Mouse (Mus musculus): Measurements from ENCODE around the gene Junb. TPM values are rescaled to one million over a fixed set of nuclear protein-coding genes. Genes with fewer than 3 reads are reported as not detected.

Gene Junb
- polyA plus RNA-seq, 1 experiment from 2014 or later = 18.2 TPM

DNA sequence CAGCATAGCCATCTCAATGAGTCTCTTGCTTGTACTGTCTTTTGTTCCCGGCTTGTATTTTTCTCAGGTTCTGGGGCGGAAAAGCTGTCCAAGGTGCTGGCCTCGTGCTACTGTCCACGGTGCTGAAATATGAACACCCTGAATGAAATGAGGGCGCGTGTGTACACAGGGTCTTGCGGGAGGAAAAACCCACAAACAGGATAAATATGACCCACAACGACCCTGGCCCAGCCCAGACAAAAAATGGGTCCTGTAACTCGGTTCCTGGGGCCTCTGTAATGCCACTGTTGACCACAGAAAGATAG, 31.3 kb downstream of the Junb start:
- H3K27me3 ChIP-seq (replicated peaks; ENCODE audit: control insufficient read depth, insufficient read depth, low read length) = peaks cover 52% of the 10 kb centered on the region
- H3K4me3 ChIP-seq (ENCODE audit: low read length) = no peak overlapping the region
- H3K9me3 ChIP-seq (ENCODE audit: control insufficient read depth, low read length) = no peaks in the 10 kb centered on the region
- peak; percentile 38; the same call in 1 of the 2 replicates for ATAC-seq
- no peaks in the 10 kb centered on the region for H3K36me3 ChIP-seq (ENCODE audit: control insufficient read depth, insufficient read depth, low read length)
- H3K4me1 ChIP-seq (ENCODE audit: control insufficient read depth, insufficient read depth, low read length) = peaks cover 13% of the 10 kb centered on the region
- H3K4me2 ChIP-seq (ENCODE audit: low read depth, low read length) = no peak overlapping the region
- WGBS = 13% methylated on average over 9 of the region's 9 CpGs
- H3K9ac ChIP-seq (ENCODE audit: low read depth, low read length) = no peak overlapping the region
- no peak overlapping the region for H3K27ac ChIP-seq (ENCODE audit: low read length)

DNA sequence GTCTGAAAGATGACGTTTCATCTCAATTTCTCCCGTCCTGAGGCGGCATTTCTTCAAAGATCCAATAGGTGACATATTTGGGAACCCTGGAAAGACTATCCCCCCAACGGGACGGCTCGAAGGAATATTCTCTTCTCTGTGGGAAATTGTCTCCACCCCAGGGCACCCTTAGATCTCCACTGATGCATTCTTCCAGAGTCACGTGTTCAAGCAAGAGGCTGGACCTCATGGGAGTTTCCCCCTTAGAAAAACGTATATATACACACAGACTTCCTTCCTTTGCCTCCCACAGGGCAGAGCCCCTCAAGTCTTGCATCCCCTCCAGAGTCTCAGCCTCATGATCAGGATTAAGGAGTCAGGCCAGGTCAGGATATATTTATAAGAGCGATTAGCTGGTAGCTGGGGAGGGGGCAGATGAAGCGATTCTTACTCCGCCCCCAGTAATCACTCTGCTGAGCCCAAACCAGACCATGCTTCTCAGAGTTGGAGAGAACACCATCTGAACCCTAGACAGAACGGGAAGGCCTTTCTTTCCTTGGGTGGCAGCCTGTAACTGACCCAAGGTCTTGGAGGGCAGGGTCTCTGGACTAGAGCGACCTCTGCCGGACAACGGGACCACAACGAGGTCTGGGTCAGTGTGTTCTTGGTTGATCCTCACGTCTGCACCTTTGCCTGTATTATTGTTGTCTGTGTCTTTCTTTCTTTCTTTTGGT, 31.8 kb downstream of the Junb start, which contains the start of gene Rtbdn:
TSS of gene Rtbdn (plus strand) at position 464 of the 713 bp plus-strand sequence.
- peak within 1 kb of the TSS; percentile 73 for H3K4me2 ChIP-seq (ENCODE audit: low read depth, low read length)
- H3K9ac ChIP-seq (ENCODE audit: low read depth, low read length) = no peak within 1 kb of the TSS; the same call in 1 of the 2 replicates
- no peak within 1 kb of the TSS for H3K27ac ChIP-seq (ENCODE audit: low read length)
- ATAC-seq = 0 out of 2 replicates have a peak, but pooled peaks have one; percentile 13
- H3K4me3 ChIP-seq (ENCODE audit: low read length) = peak within 1 kb of the TSS; percentile 43
- H3K27me3 ChIP-seq (replicated peaks; ENCODE audit: control insufficient read depth, insufficient read depth, low read length) = peaks cover 52% of the 10 kb centered on the region
- no peaks in the 10 kb centered on the region for H3K9me3 ChIP-seq (ENCODE audit: control insufficient read depth, low read length)
- H3K4me1 ChIP-seq (ENCODE audit: control insufficient read depth, insufficient read depth, low read length) = peaks cover 13% of the 10 kb centered on the region
- H3K36me3 ChIP-seq (ENCODE audit: control insufficient read depth, insufficient read depth, low read length) = no peaks in the 10 kb centered on the region
- WGBS = 12% methylated on average over 17 of the region's 17 CpGs

DNA sequence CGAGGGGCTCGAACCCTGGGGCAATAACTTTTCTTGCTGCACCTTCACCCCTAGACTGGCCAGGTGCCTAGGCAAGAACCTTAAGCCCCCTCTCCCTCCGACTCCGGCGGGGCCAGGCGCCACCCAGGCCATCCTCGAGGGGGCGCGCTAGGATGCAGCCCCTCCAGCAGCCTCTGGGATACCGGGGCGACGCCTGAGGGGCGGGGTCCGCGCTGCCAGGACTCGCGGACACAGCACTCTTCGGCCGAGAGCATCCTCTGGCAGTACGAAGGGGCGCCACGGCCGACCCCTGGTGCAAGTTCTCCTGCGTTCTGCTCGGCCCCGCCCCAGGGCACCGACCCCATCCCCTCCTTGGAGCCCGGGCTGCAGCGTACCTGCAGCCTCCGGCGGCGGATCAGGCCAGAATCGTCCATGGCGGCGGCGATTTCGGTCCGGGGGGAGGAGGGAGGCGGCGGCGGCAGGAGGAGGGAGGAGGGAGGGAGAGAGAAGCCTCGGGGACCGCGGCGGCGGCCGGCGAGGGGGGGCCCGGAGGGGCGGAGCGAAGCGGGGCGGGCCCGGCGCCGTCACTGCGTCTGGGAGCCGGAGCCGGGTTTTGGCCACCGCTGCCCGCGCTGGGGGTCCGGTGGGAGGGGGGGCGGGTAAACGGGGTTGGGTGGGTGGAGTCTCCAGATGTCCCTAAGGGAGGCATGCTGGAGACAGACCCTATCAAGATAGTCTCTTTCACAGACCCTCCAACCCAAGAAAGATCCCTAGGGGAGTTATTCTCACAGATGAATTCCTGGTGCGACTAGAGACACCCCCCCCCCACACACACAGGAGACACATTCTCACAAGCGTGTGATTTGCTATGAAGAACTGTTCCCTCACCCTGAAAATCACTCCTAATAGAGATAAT, 32.6 kb downstream of the Junb start:
- Histone ChIP-seq H3K27ac (ENCODE audit: low read length) (no peak overlapping the region), H3K4me2 (ENCODE audit: low read depth, low read length) (peak overlapping the region; percentile 73), H3K4me3 (ENCODE audit: low read length) (peak overlapping the region; percentile 43), H3K27me3 (replicated peaks; ENCODE audit: control insufficient read depth, insufficient read depth, low read length) (peaks cover 51% of the 10 kb centered on the region), H3K36me3 (ENCODE audit: control insufficient read depth, insufficient read depth, low read length) (no peaks in the 10 kb centered on the region), H3K9me3 (ENCODE audit: control insufficient read depth, low read length) (no peaks in the 10 kb centered on the region), H3K9ac (ENCODE audit: low read depth, low read length) (no peak overlapping the region; the same call in 1 of the 2 replicates), H3K4me1 (ENCODE audit: control insufficient read depth, insufficient read depth, low read length) (peaks cover 13% of the 10 kb centered on the region)
- under 1% methylated on average over 32 of the region's 67 CpGs for WGBS
- peak; percentile 48; the same call in 1 of the 2 replicates for ATAC-seq

DNA sequence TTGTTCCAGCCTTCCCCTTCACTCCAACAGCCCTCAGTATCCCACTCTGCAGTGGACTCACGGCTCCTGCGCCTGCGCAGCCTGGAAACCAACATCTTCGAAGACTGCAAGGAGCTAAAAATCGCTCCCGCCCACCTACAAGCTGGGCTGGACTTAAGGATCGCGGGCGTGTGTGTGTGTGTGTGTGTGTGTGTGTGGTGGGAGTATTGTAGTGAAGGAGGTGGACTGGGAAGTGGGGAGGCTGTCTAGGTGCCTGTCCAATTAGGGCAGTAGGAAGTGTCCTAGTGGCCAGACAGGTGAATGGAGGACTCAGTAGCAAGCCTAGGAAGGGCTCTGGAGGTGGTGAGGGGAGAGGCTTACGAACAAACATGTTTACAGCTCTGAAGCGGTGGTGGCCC, 33.3 kb downstream of the Junb start:
- no peaks in the 10 kb centered on the region for H3K9me3 ChIP-seq (ENCODE audit: control insufficient read depth, low read length)
- H3K4me1 ChIP-seq (ENCODE audit: control insufficient read depth, insufficient read depth, low read length) = peaks cover 13% of the 10 kb centered on the region
- no peak overlapping the region for H3K9ac ChIP-seq (ENCODE audit: low read depth, low read length)
- no peaks in the 10 kb centered on the region for H3K36me3 ChIP-seq (ENCODE audit: control insufficient read depth, insufficient read depth, low read length)
- no peak overlapping the region for H3K27ac ChIP-seq (ENCODE audit: low read length)
- no peak; the same call in 1 of the 2 replicates for ATAC-seq
- peaks cover 48% of the 10 kb centered on the region for H3K27me3 ChIP-seq (replicated peaks; ENCODE audit: control insufficient read depth, insufficient read depth, low read length)
- no peak overlapping the region; the same call in 1 of the 2 replicates for H3K4me2 ChIP-seq (ENCODE audit: low read depth, low read length)
- H3K4me3 ChIP-seq (ENCODE audit: low read length) = peak overlapping the region; percentile 43
- 6% methylated on average over 11 of the region's 11 CpGs for WGBS

DNA sequence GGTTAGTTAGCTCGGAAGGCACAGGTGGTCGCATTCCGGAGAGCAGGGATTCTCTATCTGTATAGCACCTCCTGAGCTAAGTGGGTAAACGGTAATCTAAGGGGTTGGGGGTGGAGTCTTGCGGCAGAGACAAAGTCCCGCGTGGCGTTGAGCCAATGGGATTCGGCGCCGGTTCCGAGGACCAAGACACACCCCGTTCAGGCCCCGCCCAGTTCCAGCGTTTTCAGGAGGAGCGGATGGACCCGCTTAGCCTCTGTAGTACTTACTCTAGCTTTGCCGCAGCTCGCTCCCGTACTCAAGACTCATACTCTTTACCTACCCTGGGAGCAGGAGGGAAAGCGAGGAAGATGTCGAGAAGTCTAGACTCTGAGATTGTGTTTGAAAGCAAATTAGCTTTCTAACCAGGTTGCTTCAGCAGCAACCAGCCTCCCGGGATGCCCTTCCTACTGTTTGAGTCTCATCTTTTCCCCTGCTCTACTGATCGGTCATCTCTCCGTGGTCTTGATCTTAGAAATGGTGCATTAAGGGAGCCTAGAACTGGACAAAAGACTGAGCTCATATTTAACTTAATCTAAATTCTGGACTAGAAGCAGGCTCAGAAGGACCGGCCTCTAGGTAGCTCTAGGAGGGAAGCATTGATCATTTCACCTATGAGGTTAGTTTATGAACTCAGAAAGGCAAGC, 33.9 kb downstream of the Junb start:
- H3K4me2 ChIP-seq (ENCODE audit: low read depth, low read length) = peak overlapping the region; percentile 35
- peaks cover 13% of the 10 kb centered on the region for H3K4me1 ChIP-seq (ENCODE audit: control insufficient read depth, insufficient read depth, low read length)
- H3K4me3 ChIP-seq (ENCODE audit: low read length) = peak overlapping the region; percentile 15; the same call in 1 of the 2 replicates
- no peaks in the 10 kb centered on the region for H3K9me3 ChIP-seq (ENCODE audit: control insufficient read depth, low read length)
- ATAC-seq = peak; percentile 73
- H3K36me3 ChIP-seq (ENCODE audit: control insufficient read depth, insufficient read depth, low read length) = no peaks in the 10 kb centered on the region
- WGBS = 4% methylated on average over 26 of the region's 26 CpGs
- peaks cover 48% of the 10 kb centered on the region for H3K27me3 ChIP-seq (replicated peaks; ENCODE audit: control insufficient read depth, insufficient read depth, low read length)
- H3K9ac ChIP-seq (ENCODE audit: low read depth, low read length) = no peak overlapping the region
- no peak overlapping the region for H3K27ac ChIP-seq (ENCODE audit: low read length)

DNA sequence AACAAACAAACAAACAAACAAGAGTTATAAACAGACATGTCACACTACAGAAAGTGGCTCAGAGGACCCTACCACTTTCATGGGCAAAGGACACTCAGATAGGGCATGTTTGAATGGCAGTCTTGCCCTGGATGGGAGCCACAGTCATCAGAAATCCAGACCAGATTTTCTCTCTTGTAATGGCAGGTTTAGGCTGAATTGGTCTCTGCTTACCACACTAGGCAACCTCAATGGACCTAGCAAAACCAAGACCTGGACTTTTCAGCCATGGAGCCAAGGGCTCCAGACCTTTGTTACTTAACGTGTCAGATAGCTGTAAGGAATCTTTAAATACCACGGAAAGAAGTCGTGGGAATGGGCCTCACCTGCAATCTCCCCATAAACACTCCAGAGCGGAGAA, 34.8 kb downstream of the Junb start:
- Histone ChIP-seq H3K27ac (ENCODE audit: low read length) (no peak overlapping the region), H3K4me1 (ENCODE audit: control insufficient read depth, insufficient read depth, low read length) (peaks cover 13% of the 10 kb centered on the region), H3K9me3 (ENCODE audit: control insufficient read depth, low read length) (no peaks in the 10 kb centered on the region), H3K4me2 (ENCODE audit: low read depth, low read length) (no peak overlapping the region), H3K4me3 (ENCODE audit: low read length) (no peak overlapping the region), H3K27me3 (replicated peaks; ENCODE audit: control insufficient read depth, insufficient read depth, low read length) (peaks cover 48% of the 10 kb centered on the region), H3K36me3 (ENCODE audit: control insufficient read depth, insufficient read depth, low read length) (no peaks in the 10 kb centered on the region), H3K9ac (ENCODE audit: low read depth, low read length) (no peak overlapping the region)
- 24% methylated on average over 4 of the region's 4 CpGs for WGBS
- no peak for ATAC-seq

DNA sequence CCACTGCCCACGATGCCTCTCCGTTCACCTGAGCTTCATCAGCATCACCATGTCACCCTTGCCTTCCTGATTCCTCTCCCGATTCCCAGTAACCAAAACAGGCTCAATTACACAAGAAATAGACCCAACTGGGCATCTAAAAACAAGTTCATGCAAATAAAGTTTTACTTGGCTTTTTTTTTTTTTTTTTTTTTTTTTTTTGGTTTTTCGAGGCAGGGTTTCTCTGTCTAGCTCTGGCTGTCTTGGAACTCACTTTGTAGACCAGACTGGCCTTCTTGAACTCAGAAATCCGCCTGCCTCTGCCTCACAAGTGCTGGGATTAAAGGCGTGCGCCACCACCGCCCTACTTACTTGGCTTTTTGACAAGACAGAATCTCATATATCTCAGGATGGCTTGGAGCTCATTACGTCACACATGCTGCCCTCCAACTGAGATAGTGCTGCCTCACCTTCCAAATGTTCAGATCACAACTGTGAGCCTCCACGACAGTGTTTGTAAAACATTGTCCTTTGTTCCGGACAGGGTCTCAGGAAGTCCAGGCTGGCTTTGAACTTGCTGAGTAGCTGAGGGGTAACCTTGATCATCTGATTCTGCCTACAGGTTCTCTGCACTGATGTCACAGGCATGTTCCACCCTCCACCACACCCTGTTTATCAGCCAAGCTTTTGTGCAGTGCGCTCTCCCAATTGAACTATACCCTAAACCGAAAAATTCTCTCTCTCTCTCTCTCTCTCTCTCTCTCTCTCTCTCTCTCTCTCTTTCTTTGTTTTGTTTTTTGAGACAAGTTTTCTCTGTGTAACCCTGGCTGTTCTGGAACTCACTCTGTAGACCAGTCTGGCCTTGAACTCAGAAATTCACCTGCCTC, 40.7 kb downstream of the Junb start:
- H3K27me3 ChIP-seq (replicated peaks; ENCODE audit: control insufficient read depth, insufficient read depth, low read length) = peaks cover 45% of the 10 kb centered on the region
- no peaks in the 10 kb centered on the region for H3K9me3 ChIP-seq (ENCODE audit: control insufficient read depth, low read length)
- H3K36me3 ChIP-seq (ENCODE audit: control insufficient read depth, insufficient read depth, low read length) = no peaks in the 10 kb centered on the region
- 67% methylated on average over 13 of the region's 13 CpGs for WGBS
- peak overlapping the region; percentile 86; the same call in 1 of the 2 replicates for H3K4me2 ChIP-seq (ENCODE audit: low read depth, low read length)
- ATAC-seq = no peak
- H3K27ac ChIP-seq (ENCODE audit: low read length) = no peak overlapping the region
- peak overlapping the region; percentile 53; the same call in 1 of the 2 replicates for H3K4me3 ChIP-seq (ENCODE audit: low read length)
- H3K4me1 ChIP-seq (ENCODE audit: control insufficient read depth, insufficient read depth, low read length) = peaks cover 9% of the 10 kb centered on the region; the same call in 1 of the 2 replicates
- no peak overlapping the region for H3K9ac ChIP-seq (ENCODE audit: low read depth, low read length)

DNA sequence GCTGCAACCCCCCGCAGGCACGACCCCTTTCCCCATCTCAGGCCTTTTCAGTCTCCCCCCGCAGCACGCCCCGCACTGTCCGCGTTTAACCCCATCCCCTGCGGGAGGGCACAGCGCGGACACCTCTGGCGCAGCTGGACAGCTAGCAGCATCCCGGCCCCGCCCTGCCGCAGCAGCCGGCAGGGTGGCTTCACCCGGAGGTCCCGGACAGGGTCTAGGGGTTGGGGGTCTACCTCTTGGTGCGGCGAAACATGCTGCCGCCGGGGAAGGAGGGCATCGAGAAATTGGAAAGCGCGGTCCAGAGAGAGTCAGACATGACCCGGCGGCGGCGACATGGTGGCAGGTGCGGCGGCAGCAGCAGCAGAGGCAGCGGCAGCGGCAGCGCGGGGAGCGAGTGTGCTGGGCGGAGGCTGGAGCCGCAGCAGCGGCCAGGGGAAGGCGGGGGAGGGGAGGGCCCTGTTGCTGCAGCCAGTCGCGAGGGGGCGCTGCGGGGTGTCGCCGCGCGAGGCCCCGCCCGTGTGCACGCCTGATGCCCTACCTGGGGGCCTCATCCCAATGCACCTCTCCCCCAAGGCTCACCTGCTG, 41.5 kb downstream of the Junb start, which contains the start of gene Mast1:
TSS of gene Mast1 (minus strand) at position 398 of the 585 bp plus-strand sequence.
- peak; percentile 65 for ATAC-seq

More for the DNA sequence above, 41.5 kb downstream of the Junb start, which contains the start of gene Mast1:
- Histone ChIP-seq H3K27ac (ENCODE audit: low read length) (no peak within 1 kb of the TSS), H3K4me1 (ENCODE audit: control insufficient read depth, insufficient read depth, low read length) (peaks cover 9% of the 10 kb centered on the region; the same call in 1 of the 2 replicates), H3K9me3 (ENCODE audit: control insufficient read depth, low read length) (no peaks in the 10 kb centered on the region), H3K9ac (ENCODE audit: low read depth, low read length) (peak within 1 kb of the TSS; percentile 58), H3K4me2 (ENCODE audit: low read depth, low read length) (peak within 1 kb of the TSS; percentile 86), H3K36me3 (ENCODE audit: control insufficient read depth, insufficient read depth, low read length) (no peaks in the 10 kb centered on the region), H3K4me3 (ENCODE audit: low read length) (peak within 1 kb of the TSS; percentile 53), H3K27me3 (replicated peaks; ENCODE audit: control insufficient read depth, insufficient read depth, low read length) (peaks cover 47% of the 10 kb centered on the region)
- under 1% methylated on average over 46 of the region's 50 CpGs for WGBS

Measured in intestine, embryonic 16.5 days (tissue).